In the genomic region with DNA sequence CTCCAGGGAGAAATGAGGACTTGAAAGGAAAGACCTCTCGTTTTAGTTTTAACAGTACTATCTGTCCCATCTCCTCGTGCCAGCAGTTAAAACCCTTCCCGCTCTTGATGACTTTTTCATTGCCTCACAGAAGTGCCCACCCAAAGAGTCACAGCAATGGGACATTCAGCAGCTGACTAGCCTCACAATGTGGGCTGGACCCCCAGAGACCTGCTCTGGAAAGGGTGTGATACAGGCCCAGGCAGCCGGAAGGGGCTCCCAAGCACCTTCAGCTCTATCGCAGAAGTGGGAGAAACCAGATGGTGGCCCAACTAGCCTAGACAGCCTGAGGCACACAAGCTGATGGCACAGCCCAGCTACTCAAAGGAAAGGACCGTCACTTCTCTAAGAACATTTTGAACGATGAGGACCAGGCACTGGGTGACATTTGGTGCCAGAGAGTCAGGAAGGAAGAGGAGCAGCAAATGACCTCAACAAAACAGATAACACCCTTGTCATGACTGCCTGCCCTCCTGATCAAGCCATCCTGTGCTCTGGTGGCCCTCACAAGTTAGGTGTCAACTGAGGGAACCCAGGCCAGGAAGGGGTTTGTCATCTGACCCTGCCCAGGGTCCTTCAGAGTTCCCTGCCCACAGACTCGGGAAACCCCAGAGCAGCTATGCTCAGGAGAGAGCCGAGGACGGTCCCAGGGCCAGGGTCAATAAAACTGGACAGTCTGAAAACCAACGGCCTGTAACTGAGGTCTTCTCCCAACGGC, we compare ENCODE assay signal across 7 mouse cellular contexts. TPM values are rescaled to one million over a fixed set of nuclear protein-coding genes. Genes with fewer than 3 reads are reported as not detected.
DNase-seq lines count a peak whose midpoint lies in the region; ATAC-seq lines count a peak whose summit lies in the region.

No protein-coding gene starts in this region.

- H3K27me3 ChIP-seq in forebrain, embryonic 14.5 days (replicated peaks; ENCODE audit: control insufficient read depth, insufficient read depth, low read length) = peaks cover 34% of the 10 kb centered on the region
- no peaks in the 10 kb centered on the region for H3K27me3 ChIP-seq in liver, embryonic 11.5 days (replicated peaks; ENCODE audit: control insufficient read depth, insufficient read depth, low read length)
- peaks cover 25% of the 10 kb centered on the region for H3K27me3 ChIP-seq in neural tube, embryonic 15.5 days (replicated peaks)

- H3K36me3 ChIP-seq in forebrain, embryonic 14.5 days (ENCODE audit: control insufficient read depth, insufficient read depth, low read length) = no peaks in the 10 kb centered on the region
- 0 out of 2 replicates have a peak, but pooled peaks cover 2% of the 10 kb centered on the region for H3K36me3 ChIP-seq in liver, embryonic 11.5 days (ENCODE audit: control insufficient read depth, insufficient read depth, low read length)
- H3K36me3 ChIP-seq in neural tube, embryonic 15.5 days = no peaks in the 10 kb centered on the region

- peak overlapping the region; percentile 84 for H3K4me2 ChIP-seq in forebrain, embryonic 14.5 days (ENCODE audit: low read length)
- peak overlapping the region; percentile 96 for H3K4me2 ChIP-seq in liver, embryonic 11.5 days
- H3K4me2 ChIP-seq in neural tube, embryonic 15.5 days = peak overlapping the region; percentile 94

- intact Hi-C loops in left cerebral cortex, postnatal 14 days (cut with DNase I) = no loop called here

- no peaks in the 10 kb centered on the region for H3K9me3 ChIP-seq in forebrain, embryonic 14.5 days (replicated peaks; ENCODE audit: control insufficient read depth, low read length)
- H3K9me3 ChIP-seq in liver, embryonic 11.5 days (ENCODE audit: control insufficient read depth, low read length) = no peaks in the 10 kb centered on the region
- no peaks in the 10 kb centered on the region for H3K9me3 ChIP-seq in neural tube, embryonic 15.5 days (replicated peaks)

- DNase-seq in 3T3-L1 (ENCODE audit: low read depth, low spot score) (peak; percentile 35), 416B (ENCODE audit: low read depth) (peak; percentile 55)
- no peak for DNase-seq in forebrain, embryonic 14.5 days (ENCODE audit: low spot score)
- DNase-seq in liver, embryonic 11.5 days (ENCODE audit: low spot score) = no peak
- no peak for DNase-seq in cerebellum, postnatal 4 days (ENCODE audit: low spot score in 2 of 2)
- DNase-seq in left cerebral cortex, postnatal 14 days (ENCODE audit: low spot score in 2 of 2) = no peak

- H3K4me3 ChIP-seq in forebrain, embryonic 14.5 days (ENCODE audit: low read depth, low read length) = peak overlapping the region; percentile 63
- peak overlapping the region; percentile 81 for H3K4me3 ChIP-seq in liver, embryonic 11.5 days (ENCODE audit: low read depth, low read length)
- peak overlapping the region; percentile 80 for H3K4me3 ChIP-seq in neural tube, embryonic 15.5 days (replicated peaks)

- H3K4me1 ChIP-seq in forebrain, embryonic 14.5 days (ENCODE audit: control insufficient read depth, insufficient read depth, low read length) = peaks cover 26% of the 10 kb centered on the region
- peaks cover 57% of the 10 kb centered on the region for H3K4me1 ChIP-seq in liver, embryonic 11.5 days (replicated peaks; ENCODE audit: control insufficient read depth, insufficient read depth, low read length)
- H3K4me1 ChIP-seq in neural tube, embryonic 15.5 days = peaks cover 62% of the 10 kb centered on the region

- 51% methylated on average over 12 of the region's 12 CpGs for WGBS in forebrain, embryonic 14.5 days
- WGBS in liver, embryonic 11.5 days = 19% methylated on average over 12 of the region's 12 CpGs
- WGBS in neural tube, embryonic 15.5 days = 28% methylated on average over 12 of the region's 12 CpGs

- no peak overlapping the region for H3K27ac ChIP-seq in forebrain, embryonic 14.5 days (ENCODE audit: low read depth, low read length)
- H3K27ac ChIP-seq in liver, embryonic 11.5 days (ENCODE audit: low read depth, low read length) = peak overlapping the region; percentile 89; the same call in 1 of the 2 replicates
- H3K27ac ChIP-seq in neural tube, embryonic 15.5 days (replicated peaks) = 0 out of 2 replicates have a peak overlapping the region, but pooled peaks have one; percentile 23

- no peak for ATAC-seq in forebrain, embryonic 14.5 days
- no peak for ATAC-seq in liver, embryonic 11.5 days (replicated peaks; ENCODE audit: low FRiP score)
- no peak for ATAC-seq in neural tube, embryonic 15.5 days (ENCODE audit: low FRiP score)

- peak overlapping the region; percentile 71; the same call in 1 of the 2 replicates for H3K9ac ChIP-seq in forebrain, embryonic 14.5 days (ENCODE audit: low read length)
- peak overlapping the region; percentile 89 for H3K9ac ChIP-seq in liver, embryonic 11.5 days (ENCODE audit: low read depth, low read length)
- peak overlapping the region; percentile 83 for H3K9ac ChIP-seq in neural tube, embryonic 15.5 days (replicated peaks)

RNA-seq across cellular contexts. Expression of gene Sh2b3, which starts 2.3 kb away (rescaled TPM):
- 4.4 and 5.4 TPM in 2 replicates for polyA plus RNA-seq in forebrain, embryonic 14.5 days (2014; fragmentation: Nextera tagmentation; extraction: Ambion mirVana)
- 14.7 and 15.7 TPM in 2 replicates for polyA plus RNA-seq in liver, embryonic 11.5 days (2014; fragmentation: Nextera tagmentation; extraction: Ambion mirVana)
- 7.5 and 9.4 TPM in 2 replicates for polyA plus RNA-seq in neural tube, embryonic 15.5 days (2015; fragmentation: Nextera tagmentation; extraction: Ambion mirVana)
- 10 to 100 TPM; 20.3 to 20.4 TPM for total RNA-seq in left cerebral cortex, postnatal 14 days (2021)

RNA-seq across cellular contexts. Expression of gene Pheta1, which starts 13.6 kb away (rescaled TPM):
- 34.7 and 41.4 TPM in 2 replicates for polyA plus RNA-seq in forebrain, embryonic 14.5 days (2014; fragmentation: Nextera tagmentation; extraction: Ambion mirVana)
- polyA plus RNA-seq in liver, embryonic 11.5 days (2014; fragmentation: Nextera tagmentation; extraction: Ambion mirVana) = 12.1 and 13.7 TPM in 2 replicates
- polyA plus RNA-seq in neural tube, embryonic 15.5 days (2015; fragmentation: Nextera tagmentation; extraction: Ambion mirVana) = 33.0 and 34.7 TPM in 2 replicates
- total RNA-seq in left cerebral cortex, postnatal 14 days (2021) = 10 to 100 TPM; 10.3 to 12.6 TPM

Comparison
In these comparisons a context has a peak if more than half of its experiments do, and no peak if none do; other contexts are left out.
1. DNase-seq: peak in 3T3-L1 (single experiment) and 416B (single experiment); none in forebrain, embryonic 14.5 days (single experiment), liver, embryonic 11.5 days (single experiment), cerebellum, postnatal 4 days (0 of 2) and left cerebral cortex, postnatal 14 days (0 of 2).
2. Peak in every context shown above with its lines, with median percentiles within 50 percentile points of each other: H3K4me2 ChIP-seq, H3K4me3 ChIP-seq and H3K9ac ChIP-seq.